Mouse (Mus musculus) ovary, postnatal 10 days (tissue): Measurements from ENCODE around the gene Gm11084.
"Not testable (repeated sequence)": the region's sequence is repeated elsewhere in the genome, so short reads cannot be mapped to it uniquely, and the experiment has no call there.

ENCODE experiments used
- DNase-seq: peaks from one replicate; pipeline ENCODE4 v3.0.0; 2022; ENCODE audit warnings: low spot score

Gm11084 gene

GRCm38 (mm10) chr2:72994165-72994564 lies 7.6 kb upstream of the Gm11084 start:
- no peak for DNase-seq

- no peak for DNase-seq
These were observed 6.0 kb upstream of the Gm11084 start for GRCm38 (mm10) chr2:72992497-72992896.

DNA sequence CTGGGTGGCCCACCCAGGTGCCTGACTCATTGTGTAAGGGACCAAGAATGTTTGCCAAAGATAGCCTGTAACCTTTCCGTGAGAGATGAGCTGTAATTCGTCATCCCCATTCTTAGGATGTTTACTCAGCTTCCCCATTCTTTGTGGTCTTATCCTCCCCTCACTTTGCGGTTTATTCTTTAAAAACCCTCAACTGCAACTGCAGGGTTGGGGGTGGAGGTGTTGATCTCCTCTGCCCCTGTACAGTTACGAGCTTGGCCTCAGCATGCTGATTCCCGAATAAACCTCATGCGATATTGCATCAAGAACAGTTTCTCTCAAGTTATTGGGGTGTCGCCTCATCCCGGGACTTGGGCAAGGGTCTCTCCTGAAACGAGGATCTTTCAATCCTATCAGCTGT lies 2.4 kb upstream of the Gm11084 start:
- DNase-seq = not testable (repeated sequence)

DNA sequence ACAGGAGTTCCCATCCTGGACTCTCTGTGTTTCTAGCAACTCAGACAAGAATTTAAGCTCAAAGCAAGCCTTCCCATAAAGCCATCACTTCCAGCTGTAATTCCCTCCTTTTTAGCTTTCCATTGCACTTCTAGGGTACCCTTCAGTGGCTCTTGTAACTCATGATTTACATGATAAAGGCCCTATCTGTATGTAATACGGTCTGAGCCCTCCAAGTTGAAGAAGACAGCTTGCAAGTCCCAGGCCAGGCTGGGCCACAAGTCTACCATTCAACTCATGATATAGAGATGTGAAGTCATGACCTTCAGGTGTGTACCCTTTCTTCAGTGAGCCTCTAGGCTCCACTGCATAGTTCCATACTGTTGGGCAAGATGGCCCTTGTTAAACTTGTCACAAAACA lies 1.0 kb downstream of the Gm11084 start:
- DNase-seq = no peak

GRCm38 (mm10) chr2:72984806-72985205 lies 1.7 kb downstream of the Gm11084 start:
- no peak for DNase-seq

DNA sequence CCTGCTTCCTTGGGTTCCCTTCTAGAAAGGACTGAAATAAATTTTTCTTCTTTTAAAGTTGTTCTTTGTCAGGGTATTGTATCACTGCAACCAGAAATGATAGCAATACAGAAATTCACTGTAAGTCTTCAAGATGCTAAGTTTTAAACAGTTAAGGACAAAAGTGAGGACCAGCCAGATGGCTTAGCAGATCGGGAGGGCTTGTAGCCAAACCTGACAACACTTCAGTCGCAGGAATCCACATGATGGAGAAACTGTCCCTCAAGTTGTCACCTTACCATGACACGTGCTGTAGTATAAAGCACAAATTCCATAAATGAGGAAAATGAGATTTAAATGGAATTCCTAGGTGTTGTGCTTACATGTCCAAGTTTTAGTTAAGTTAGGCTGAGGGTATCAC lies 3.3 kb downstream of the Gm11084 start:
- DNase-seq = no peak

DNA sequence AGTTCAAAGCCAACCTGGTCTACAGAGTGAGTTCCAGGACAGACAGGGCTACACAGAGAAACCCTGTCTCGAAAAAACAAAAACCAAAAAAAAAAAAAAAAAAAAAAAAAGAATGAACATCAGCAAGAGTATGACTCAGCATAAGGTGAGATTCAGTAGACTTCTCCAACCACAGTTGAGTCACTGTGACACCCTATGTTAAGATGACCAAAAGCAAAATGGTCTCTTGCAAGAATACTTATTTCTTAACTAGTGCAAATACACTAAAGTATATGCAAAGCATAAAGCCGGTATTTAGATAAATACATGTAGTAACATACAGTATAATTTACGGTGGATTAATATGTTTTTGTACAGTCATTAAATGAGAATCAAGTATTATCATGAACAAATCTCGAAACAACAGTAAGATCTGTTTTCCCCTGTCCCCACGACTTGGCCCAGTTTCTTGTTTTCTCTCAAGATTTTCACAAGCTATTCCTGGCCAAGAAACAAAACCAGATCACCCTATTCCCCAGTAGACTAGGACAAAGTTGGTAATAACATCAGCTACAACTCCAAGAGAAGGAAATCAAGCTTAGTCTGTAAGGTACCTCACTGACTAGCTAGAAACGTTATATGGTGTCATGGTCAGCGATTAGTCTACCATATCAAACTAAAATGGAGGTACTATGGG lies 4.3 kb downstream of the Gm11084 start:
- DNase-seq = no peak

GRCm38 (mm10) chr2:72981441-72982109 lies 4.9 kb downstream of the Gm11084 start:
- no peak for DNase-seq

- DNase-seq = no peak
These were observed 5.5 kb downstream of the Gm11084 start for GRCm38 (mm10) chr2:72981075-72981420.

- DNase-seq = peak; percentile 90
These were observed 6.0 kb downstream of the Gm11084 start, which contains the start of gene Sp3 for GRCm38 (mm10) chr2:72980337-72981074. Gene Sp3, minus strand, starts transcription at chr2:72980446.

DNA sequence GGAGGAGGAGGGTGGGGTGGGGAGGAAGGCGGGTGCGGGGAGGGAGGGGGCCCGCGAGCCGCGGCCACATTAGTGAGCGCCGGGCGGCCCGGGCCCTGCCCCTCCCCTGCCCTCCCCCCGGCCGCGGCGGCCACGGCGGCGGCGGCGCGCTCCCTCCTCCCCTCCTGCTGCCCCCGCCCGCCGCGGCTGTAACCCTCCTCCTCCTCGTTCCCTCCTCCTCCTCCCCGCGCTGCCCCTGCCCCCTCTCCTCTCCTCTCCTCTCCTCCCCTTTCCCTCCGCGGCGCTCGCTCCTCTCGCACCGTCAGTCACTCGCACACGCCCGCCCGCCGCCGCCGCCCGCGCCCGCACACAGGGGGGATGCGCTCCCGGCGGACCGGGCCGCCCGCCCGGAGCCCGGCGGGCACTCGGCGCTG lies 6.9 kb downstream of the Gm11084 start:
- DNase-seq = peak; percentile 56

DNA sequence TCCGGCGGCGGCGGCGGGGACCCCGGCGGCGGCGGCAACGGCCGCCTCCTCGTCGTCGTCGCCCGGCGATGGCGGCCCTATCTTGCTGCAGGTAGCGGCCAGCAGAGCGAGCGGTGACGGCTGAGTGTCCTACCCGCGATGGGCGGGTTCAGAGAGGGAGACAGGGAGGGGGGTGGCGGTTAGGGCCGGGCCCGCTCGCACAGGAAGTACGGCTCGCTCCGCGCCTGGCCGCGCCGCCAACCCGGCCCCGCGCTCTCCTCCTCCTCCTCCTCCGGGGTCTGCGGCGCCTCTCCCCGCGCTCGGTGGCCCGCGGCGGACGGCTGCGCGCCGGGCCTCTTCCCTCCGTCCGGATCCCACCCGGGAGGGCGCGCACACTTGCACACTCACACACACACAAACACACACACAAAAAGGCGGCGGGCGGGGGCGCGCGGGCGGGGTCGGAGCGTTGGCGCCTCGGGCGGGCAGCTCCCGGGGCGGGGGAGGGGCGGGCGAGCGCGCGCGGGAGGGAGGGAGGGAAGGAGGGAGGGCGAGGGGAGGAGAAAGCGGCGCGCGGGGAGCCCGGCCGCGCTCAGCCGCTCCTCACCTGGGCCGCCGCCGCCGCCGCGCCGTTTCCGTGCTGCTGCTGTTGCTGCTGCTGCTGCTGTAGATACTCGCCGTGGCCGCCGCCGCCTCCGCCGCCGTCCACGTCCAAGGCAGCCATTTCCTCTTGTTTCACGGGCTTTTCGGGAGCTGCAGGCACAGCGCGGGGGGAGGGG lies 7.4 kb downstream of the Gm11084 start:
- peak; percentile 68 for DNase-seq

- no peak for DNase-seq
These were observed 8.0 kb downstream of the Gm11084 start for GRCm38 (mm10) chr2:72978473-72978872.

GRCm38 (mm10) chr2:72977272-72977671 lies 9.2 kb downstream of the Gm11084 start:
- DNase-seq = no peak

GRCm38 (mm10) chr2:72976036-72976435 lies 10.5 kb downstream of the Gm11084 start:
- DNase-seq = no peak

DNA sequence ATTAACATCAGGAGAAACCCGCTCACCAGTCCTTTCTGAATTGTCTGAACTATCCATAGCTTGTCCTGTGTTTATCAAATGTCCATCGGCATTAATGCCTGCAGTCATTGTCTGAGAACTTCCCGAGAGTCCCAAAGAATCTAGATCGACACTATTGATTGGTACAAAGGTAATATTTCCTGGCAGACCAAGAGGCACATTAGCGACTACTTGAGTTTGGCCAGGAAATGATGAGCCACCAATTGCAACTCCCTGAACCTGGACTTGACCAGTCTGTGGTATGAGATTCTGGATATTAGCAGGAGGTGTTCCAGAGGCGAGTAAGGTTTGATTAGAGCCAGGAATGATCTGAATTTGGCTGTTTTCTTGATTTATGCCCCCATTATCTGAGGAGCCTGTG lies 15.7 kb downstream of the Gm11084 start:
- DNase-seq = no peak

DNA sequence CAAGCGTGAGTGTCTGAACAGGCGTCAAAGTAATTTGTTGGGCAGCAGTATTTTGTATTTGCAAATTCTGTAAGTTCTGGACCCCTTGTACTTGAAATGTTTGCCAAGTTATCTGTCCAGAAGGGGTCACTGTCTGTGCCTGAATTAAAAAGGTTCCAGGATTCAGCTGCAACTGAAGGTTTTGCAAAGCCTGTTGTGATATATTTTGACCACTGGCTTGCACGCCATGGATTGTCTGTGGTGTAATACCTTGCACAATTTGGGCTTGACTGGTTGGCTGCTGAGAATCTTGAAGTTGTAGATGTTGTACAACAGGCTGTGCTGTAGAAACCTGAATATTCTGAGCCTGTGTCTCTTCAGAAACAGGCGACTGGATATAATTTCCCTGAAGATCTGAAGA lies 16.2 kb downstream of the Gm11084 start:
- no peak for DNase-seq

GRCm38 (mm10) chr2:72968536-72968935 lies 18.0 kb downstream of the Gm11084 start:
- no peak for DNase-seq

GRCm38 (mm10) chr2:72965450-72965849 lies 21.1 kb downstream of the Gm11084 start:
- no peak for DNase-seq

DNA sequence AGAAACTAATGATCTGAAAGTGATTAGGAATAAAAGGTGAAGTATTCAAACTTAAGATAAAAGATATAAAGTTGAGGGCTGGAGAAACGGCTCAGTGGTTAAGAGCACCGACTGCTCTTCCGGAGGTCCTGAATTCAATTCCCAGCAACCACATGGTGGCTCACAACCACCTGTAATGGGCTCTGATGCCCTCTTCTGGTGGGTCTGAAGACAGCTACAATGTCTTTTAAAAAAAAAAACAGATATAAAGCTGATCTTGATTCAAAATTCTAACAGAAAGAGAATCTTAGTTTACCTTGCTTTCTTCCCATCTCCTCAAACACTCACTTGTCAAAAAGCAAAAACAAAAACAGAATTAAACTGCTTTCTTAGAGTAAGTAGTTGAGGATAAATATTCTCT lies 30.1 kb downstream of the Gm11084 start:
- no peak for DNase-seq

GRCm38 (mm10) chr2:72952979-72953378 lies 33.5 kb downstream of the Gm11084 start:
- DNase-seq = no peak

DNA sequence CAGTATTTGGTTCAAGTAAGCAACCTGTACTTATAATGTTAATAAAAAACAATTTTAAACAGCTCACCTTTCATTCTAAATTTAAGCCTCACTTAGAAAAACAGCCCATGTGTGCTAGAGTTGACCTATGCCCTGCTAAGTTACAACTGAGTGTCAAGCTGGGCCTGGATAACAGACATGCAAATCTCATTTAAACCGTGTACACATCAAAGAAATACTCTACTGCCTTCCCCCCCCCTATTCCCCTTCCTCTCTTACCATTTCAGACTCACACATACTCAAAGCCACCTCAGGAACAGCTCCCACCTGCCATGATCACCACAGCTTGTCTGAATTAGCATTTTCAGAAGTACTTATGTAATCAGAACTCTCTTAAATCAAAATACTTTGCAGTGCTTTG lies 50.6 kb downstream of the Gm11084 start:
- DNase-seq = no peak
